Mouse (Mus musculus): Measurements from ENCODE around the gene Abcc10. TPM values are rescaled to one million over a fixed set of nuclear protein-coding genes. Genes with fewer than 3 reads are reported as not detected.

The Abcc10 gene
- polyA plus RNA-seq, 1 experiment from 2014 or later = 8.4 TPM

DNA sequence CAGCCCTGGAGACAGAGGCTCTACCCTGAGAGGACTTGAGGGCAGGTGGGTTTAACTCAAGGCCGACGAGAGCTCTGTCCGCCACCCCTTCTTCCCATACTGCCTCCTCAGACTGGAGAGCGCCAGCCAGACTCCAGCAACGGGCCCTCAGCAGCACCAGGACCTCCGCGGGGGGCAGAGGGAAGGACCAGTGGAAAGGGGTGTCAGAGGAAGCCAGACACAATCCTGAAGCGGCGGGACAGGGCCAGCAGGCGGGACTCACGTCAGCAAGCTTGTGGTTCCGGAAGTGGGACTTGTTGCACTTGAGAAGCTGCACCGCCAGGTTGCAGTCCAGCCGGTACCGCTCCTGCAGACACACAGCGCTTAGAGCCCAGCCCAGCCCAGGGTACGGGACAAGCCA is 68.5 kb downstream of the Abcc10 start:
- no peak overlapping the region for H3K4me3 ChIP-seq (ENCODE audit: low read depth, low read length)
- 93% methylated on average over 17 of the region's 17 CpGs for WGBS
- DNase-seq (ENCODE audit: low spot score) = no peak
- H3K36me3 ChIP-seq (ENCODE audit: control insufficient read depth, insufficient read depth, low read length) = peaks cover 15% of the 10 kb centered on the region
- H3K9ac ChIP-seq (ENCODE audit: low read length) = no peak overlapping the region
- H3K4me1 ChIP-seq (ENCODE audit: control insufficient read depth, insufficient read depth, low read length) = no peaks in the 10 kb centered on the region
- H3K27ac ChIP-seq (ENCODE audit: low read depth, low read length) = no peak overlapping the region
- no peak for ATAC-seq (ENCODE audit: insufficient read depth, low FRiP score, low TSS enrichment)
- peaks cover 5% of the 10 kb centered on the region for H3K27me3 ChIP-seq (ENCODE audit: control insufficient read depth, insufficient read depth, low read length)
- H3K4me2 ChIP-seq (ENCODE audit: low read depth) = no peak overlapping the region
- 0 out of 2 replicates have a peak, but pooled peaks cover 2% of the 10 kb centered on the region for H3K9me3 ChIP-seq (ENCODE audit: control insufficient read depth, low read length)

DNA sequence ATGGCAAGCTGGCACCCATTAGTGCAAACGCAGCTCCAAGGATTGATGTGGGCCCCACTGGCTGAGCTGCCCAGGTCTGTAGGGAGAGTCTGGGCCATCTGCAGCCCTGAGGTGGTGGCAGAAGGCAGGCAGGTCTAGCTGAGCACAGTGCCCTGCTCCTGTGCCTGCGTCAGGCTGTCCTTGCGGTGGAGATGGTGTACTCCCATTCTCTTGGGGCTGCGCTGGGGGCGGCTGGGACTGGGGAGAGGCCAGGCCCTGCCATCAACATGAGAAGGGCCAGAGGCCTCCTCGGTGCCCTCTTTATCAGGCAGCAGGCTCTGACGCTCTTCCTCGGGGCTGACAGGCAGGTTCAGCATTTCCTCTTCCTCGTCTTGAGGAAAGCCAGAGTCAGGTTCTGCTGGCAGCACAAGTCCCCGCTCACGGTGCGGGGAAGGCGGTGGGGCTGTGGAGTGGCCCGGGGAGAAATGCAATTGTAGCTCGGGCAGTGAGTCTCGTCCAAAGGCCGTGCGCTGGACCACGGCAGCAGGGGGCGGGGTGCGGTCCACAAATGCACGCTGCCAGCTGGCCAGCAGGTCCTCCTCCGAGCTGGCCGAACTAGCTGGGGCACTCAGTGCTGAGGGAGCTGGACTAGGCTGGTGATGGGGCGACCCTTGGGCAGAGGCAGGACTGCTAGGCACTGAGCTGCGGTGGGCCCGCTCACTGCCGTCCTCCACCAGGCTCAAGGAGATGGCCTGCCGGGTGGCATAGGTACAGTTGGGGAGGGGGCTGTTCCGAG is 69.7 kb downstream of the Abcc10 start:
- Histone ChIP-seq H3K9me3 (ENCODE audit: control insufficient read depth, low read length) (0 out of 2 replicates have a peak, but pooled peaks cover 2% of the 10 kb centered on the region), H3K9ac (ENCODE audit: low read length) (no peak overlapping the region), H3K4me1 (ENCODE audit: control insufficient read depth, insufficient read depth, low read length) (peaks cover 4% of the 10 kb centered on the region; the same call in 1 of the 2 replicates), H3K4me3 (ENCODE audit: low read depth, low read length) (no peak overlapping the region), H3K4me2 (ENCODE audit: low read depth) (no peak overlapping the region), H3K36me3 (ENCODE audit: control insufficient read depth, insufficient read depth, low read length) (peaks cover 10% of the 10 kb centered on the region), H3K27ac (ENCODE audit: low read depth, low read length) (no peak overlapping the region), H3K27me3 (ENCODE audit: control insufficient read depth, insufficient read depth, low read length) (peaks cover 11% of the 10 kb centered on the region)
- ATAC-seq (ENCODE audit: insufficient read depth, low FRiP score, low TSS enrichment) (no peak), DNase-seq (ENCODE audit: low spot score) (no peak)
- WGBS = 89% methylated on average over 29 of the region's 30 CpGs

DNA sequence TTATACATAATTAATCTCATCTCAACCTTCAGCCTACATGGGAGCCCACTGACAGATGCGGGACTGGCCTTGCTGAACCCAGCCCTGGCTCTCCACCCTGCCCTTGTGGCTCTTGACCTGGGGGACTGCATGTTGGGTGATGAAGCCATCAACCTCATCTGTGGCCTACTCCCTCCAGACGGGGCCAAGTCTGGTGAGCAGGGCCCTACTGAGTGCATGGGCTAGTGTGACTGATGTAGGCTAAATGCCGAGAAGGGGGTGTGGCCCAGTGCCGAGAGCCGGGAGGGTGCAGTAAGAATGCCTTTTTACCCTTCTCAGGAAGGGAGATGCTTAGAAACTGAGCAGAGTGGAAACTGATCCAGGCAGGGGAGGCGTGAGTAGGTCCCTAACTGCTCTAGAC is 73.0 kb downstream of the Abcc10 start:
- ATAC-seq (ENCODE audit: insufficient read depth, low FRiP score, low TSS enrichment) = no peak; the same call in 1 of the 2 replicates
- H3K4me2 ChIP-seq (ENCODE audit: low read depth) = peak overlapping the region; percentile 8; the same call in 1 of the 2 replicates

DNA sequence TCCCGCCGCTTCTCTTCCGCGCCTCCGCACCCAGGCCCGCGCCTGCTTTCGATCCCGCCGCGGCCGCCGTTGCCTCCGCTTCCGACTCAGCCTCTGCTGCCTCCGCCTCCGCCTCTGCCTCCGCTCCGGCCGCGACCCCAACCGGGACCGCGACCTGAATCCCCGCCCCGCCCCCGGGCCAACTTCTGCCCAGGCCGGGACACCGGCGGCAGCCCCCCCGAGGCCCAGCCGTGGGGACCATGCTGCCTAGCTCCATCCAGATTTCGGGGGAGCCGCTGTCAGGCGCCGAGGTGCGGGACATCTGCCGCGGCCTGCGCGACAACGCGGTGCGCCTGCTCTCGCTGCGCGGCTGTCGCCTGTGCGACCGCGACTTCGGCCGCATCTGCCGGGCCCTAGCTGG is 74.0 kb downstream of the Abcc10 start:
- Histone ChIP-seq H3K4me1 (ENCODE audit: control insufficient read depth, insufficient read depth, low read length) (peaks cover 8% of the 10 kb centered on the region), H3K9me3 (ENCODE audit: control insufficient read depth, low read length) (0 out of 2 replicates have a peak, but pooled peaks cover 2% of the 10 kb centered on the region), H3K27me3 (ENCODE audit: control insufficient read depth, insufficient read depth, low read length) (peaks cover 11% of the 10 kb centered on the region), H3K27ac (ENCODE audit: low read depth, low read length) (0 out of 2 replicates have a peak overlapping the region, but pooled peaks have one; percentile 20), H3K4me2 (ENCODE audit: low read depth) (peak overlapping the region; percentile 97), H3K36me3 (ENCODE audit: control insufficient read depth, insufficient read depth, low read length) (peaks cover 15% of the 10 kb centered on the region), H3K4me3 (ENCODE audit: low read depth, low read length) (peak overlapping the region; percentile 63), H3K9ac (ENCODE audit: low read length) (peak overlapping the region; percentile 67)
- ATAC-seq (ENCODE audit: insufficient read depth, low FRiP score, low TSS enrichment) (peak; percentile 24; the same call in 1 of the 2 replicates), DNase-seq (ENCODE audit: low spot score) (peak; percentile 54)
- under 1% methylated on average over 48 of the region's 54 CpGs for WGBS

More for the DNA sequence above, 73.0 kb downstream of the Abcc10 start:
- H3K9me3 ChIP-seq (ENCODE audit: control insufficient read depth, low read length) = 0 out of 2 replicates have a peak, but pooled peaks cover 2% of the 10 kb centered on the region
- H3K27me3 ChIP-seq (ENCODE audit: control insufficient read depth, insufficient read depth, low read length) = peaks cover 11% of the 10 kb centered on the region
- 34% methylated on average over 6 of the region's 6 CpGs for WGBS
- H3K4me1 ChIP-seq (ENCODE audit: control insufficient read depth, insufficient read depth, low read length) = peaks cover 6% of the 10 kb centered on the region; the same call in 1 of the 2 replicates
- H3K36me3 ChIP-seq (ENCODE audit: control insufficient read depth, insufficient read depth, low read length) = peaks cover 18% of the 10 kb centered on the region
- no peak overlapping the region for H3K9ac ChIP-seq (ENCODE audit: low read length)
- DNase-seq (ENCODE audit: low spot score) = no peak
- H3K4me3 ChIP-seq (ENCODE audit: low read depth, low read length) = no peak overlapping the region
- H3K27ac ChIP-seq (ENCODE audit: low read depth, low read length) = no peak overlapping the region

DNA sequence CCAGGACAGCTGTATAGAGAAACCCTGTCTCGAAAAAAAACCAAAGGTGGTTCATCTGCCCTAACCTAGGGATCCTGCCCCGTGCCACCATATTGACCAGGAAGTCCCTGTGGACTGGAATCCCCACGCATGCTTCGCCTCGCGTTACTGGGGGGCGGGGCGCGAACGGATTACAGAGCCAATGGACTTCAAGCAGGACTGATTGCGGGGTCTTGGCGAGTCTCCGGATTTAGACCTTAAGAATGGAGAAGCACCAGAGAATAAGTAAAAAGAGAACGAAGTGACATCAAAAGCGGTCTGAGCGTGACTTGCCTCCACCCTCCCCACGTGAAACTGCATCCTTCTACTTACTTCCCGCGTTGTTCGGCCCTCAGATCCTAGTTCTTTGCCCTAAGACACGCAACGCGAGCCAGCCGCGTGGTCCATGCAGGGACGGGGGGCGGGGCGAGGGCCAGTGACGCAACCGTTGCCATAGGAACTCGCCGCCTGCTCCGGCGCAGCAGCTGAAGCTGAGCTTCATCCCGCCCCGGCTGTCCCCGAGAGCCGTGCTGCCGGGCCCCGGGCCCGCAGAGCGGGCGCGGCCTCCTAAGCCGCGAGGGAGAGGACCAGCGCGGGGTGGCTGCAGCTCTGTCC is 74.6 kb downstream of the Abcc10 start, which contains the start of gene Lrrc73:
Gene Lrrc73, plus strand, starts transcription at position 80 of the 633 bp plus-strand sequence.
- WGBS = 3% methylated on average over 38 of the region's 48 CpGs
- Histone ChIP-seq H3K27ac (ENCODE audit: low read depth, low read length) (0 out of 2 replicates have a peak within 1 kb of the TSS, but pooled peaks have one; percentile 20), H3K9ac (ENCODE audit: low read length) (peak within 1 kb of the TSS; percentile 67), H3K4me3 (ENCODE audit: low read depth, low read length) (peak within 1 kb of the TSS; percentile 63), H3K4me1 (ENCODE audit: control insufficient read depth, insufficient read depth, low read length) (peaks cover 13% of the 10 kb centered on the region), H3K9me3 (ENCODE audit: control insufficient read depth, low read length) (0 out of 2 replicates have a peak, but pooled peaks cover 2% of the 10 kb centered on the region), H3K27me3 (ENCODE audit: control insufficient read depth, insufficient read depth, low read length) (peaks cover 11% of the 10 kb centered on the region), H3K4me2 (ENCODE audit: low read depth) (peak within 1 kb of the TSS; percentile 97), H3K36me3 (ENCODE audit: control insufficient read depth, insufficient read depth, low read length) (peaks cover 15% of the 10 kb centered on the region)
- DNase-seq (ENCODE audit: low spot score) (peak; percentile 93), ATAC-seq (ENCODE audit: insufficient read depth, low FRiP score, low TSS enrichment) (peak; percentile 85)

Other genes with a start within 250 kb of the Abcc10 start
- 125 and 128 TPM in 2 replicates for gene Mrps18a, start 217.4 kb downstream of the Abcc10 start, polyA plus RNA-seq (2014; fragmentation: Nextera tagmentation; extraction: Ambion mirVana)
- 8.9 and 12.6 TPM in 2 replicates for gene Rsph9, start 184.1 kb downstream of the Abcc10 start, polyA plus RNA-seq (2014; fragmentation: Nextera tagmentation; extraction: Ambion mirVana)
- gene Mad2l1bp, start 174.8 kb downstream of the Abcc10 start, polyA plus RNA-seq (2014; fragmentation: Nextera tagmentation; extraction: Ambion mirVana) = 34.3 and 36.0 TPM in 2 replicates
- 23.8 and 27.3 TPM in 2 replicates for gene Gtpbp2, start 167.3 kb downstream of the Abcc10 start, polyA plus RNA-seq (2014; fragmentation: Nextera tagmentation; extraction: Ambion mirVana)
- gene Polh, start 125.7 kb downstream of the Abcc10 start, polyA plus RNA-seq (2014; fragmentation: Nextera tagmentation; extraction: Ambion mirVana) = 8.9 and 9.5 TPM in 2 replicates
- gene Xpo5, start 125.6 kb downstream of the Abcc10 start, polyA plus RNA-seq (2014; fragmentation: Nextera tagmentation; extraction: Ambion mirVana) = 68.4 and 73.4 TPM in 2 replicates
- 105 TPM in 2 replicates for gene Polr1c, start 80.3 kb downstream of the Abcc10 start, polyA plus RNA-seq (2014; fragmentation: Nextera tagmentation; extraction: Ambion mirVana)
- 79.4 and 89.9 TPM in 2 replicates for gene Yipf3, start 80.3 kb downstream of the Abcc10 start, polyA plus RNA-seq (2014; fragmentation: Nextera tagmentation; extraction: Ambion mirVana)
- 1.7 and 2.8 TPM in 2 replicates for gene Lrrc73, start 74.8 kb downstream of the Abcc10 start, polyA plus RNA-seq (2014; fragmentation: Nextera tagmentation; extraction: Ambion mirVana)
- gene Tjap1, start 45.3 kb downstream of the Abcc10 start, polyA plus RNA-seq (2014; fragmentation: Nextera tagmentation; extraction: Ambion mirVana) = 47.6 and 48.8 TPM in 2 replicates
- 1.1 and 1.3 TPM in 2 replicates for gene Dlk2, start 30.9 kb downstream of the Abcc10 start, polyA plus RNA-seq (2014; fragmentation: Nextera tagmentation; extraction: Ambion mirVana)
- 15.0 and 15.8 TPM in 2 replicates for gene Zfp318, start 55.4 kb upstream of the Abcc10 start, polyA plus RNA-seq (2014; fragmentation: Nextera tagmentation; extraction: Ambion mirVana)
- gene Crip3, start 100.6 kb upstream of the Abcc10 start, polyA plus RNA-seq (2014; fragmentation: Nextera tagmentation; extraction: Ambion mirVana) = 0.24 and 0.74 TPM in 2 replicates
- gene Slc22a7, start 110.1 kb upstream of the Abcc10 start, polyA plus RNA-seq (2014; fragmentation: Nextera tagmentation; extraction: Ambion mirVana) = not detected in 2 replicates
- 2.6 and 3.1 TPM in 2 replicates for gene Ttbk1, start 159.3 kb upstream of the Abcc10 start, polyA plus RNA-seq (2014; fragmentation: Nextera tagmentation; extraction: Ambion mirVana)
- gene Dnph1, start 168.4 kb upstream of the Abcc10 start, polyA plus RNA-seq (2014; fragmentation: Nextera tagmentation; extraction: Ambion mirVana) = 55.3 and 64.9 TPM in 2 replicates
- gene Cul9, start 218.0 kb upstream of the Abcc10 start, polyA plus RNA-seq (2014; fragmentation: Nextera tagmentation; extraction: Ambion mirVana) = 4.4 and 5.4 TPM in 2 replicates
- gene Srf, start 227.8 kb upstream of the Abcc10 start, polyA plus RNA-seq (2014; fragmentation: Nextera tagmentation; extraction: Ambion mirVana) = 5.9 and 7.7 TPM in 2 replicates

Measured in neural tube, embryonic 11.5 days (tissue).